Mouse (Mus musculus) hindbrain, postnatal 0 days (tissue): ENCODE data around the gene Arhgef19. TPM values are rescaled to one million over a fixed set of nuclear protein-coding genes. Genes with fewer than 3 reads are reported as not detected.

Experiments
- ATAC-seq: fragments of 200-750 bp; cut with Nextera tagmentation; 2 replicates; pipeline ENCODE4 v1.8.0; 2017; ENCODE audit warnings: mild to moderate bottlenecking, moderate TSS enrichment, moderate library complexity
- DNase-seq: peaks from one replicate; pipeline ENCODE4 v3.0.0-alpha.2; 2015; ENCODE audit warnings: low spot score
- H3K27ac ChIP-seq: fragments of 300-500 bp; sonication (generic); 2 replicates; pipeline ENCODE4 v1.5.1; 2014; ENCODE audit warnings: mild to moderate bottlenecking
- H3K27me3 ChIP-seq: fragments of 300-500 bp; sonication (generic); 2 replicates; pipeline ENCODE4 v1.6.1; 2014; ENCODE audit warnings: low read length, mixed read lengths; ENCODE audit not compliant: insufficient read depth
- H3K36me3 ChIP-seq: fragments of 300-500 bp; sonication (generic); 2 replicates; pipeline ENCODE4 v1.6.1; 2014; ENCODE audit warnings: low read length, mixed read lengths; ENCODE audit not compliant: insufficient read depth
- H3K4me1 ChIP-seq: fragments of 300-500 bp; sonication (generic); 2 replicates; pipeline ENCODE4 v1.6.1; 2014; ENCODE audit warnings: antibody characterized with exemption, low read length, mixed read lengths; ENCODE audit not compliant: insufficient read depth
- H3K4me2 ChIP-seq: fragments of 300-500 bp; sonication (generic); 2 replicates; pipeline ENCODE4 v1.6.1; 2014; ENCODE audit warnings: low read depth, mild to moderate bottlenecking, low read length, moderate library complexity, mixed read lengths
- H3K4me3 ChIP-seq: fragments of 300-500 bp; sonication (generic); 2 replicates; pipeline ENCODE4 v1.5.1; 2014; ENCODE audit warnings: low read length
- H3K9ac ChIP-seq: fragments of 300-500 bp; sonication (generic); replicated peaks from 2 replicates; pipeline ENCODE4 v1.6.1; 2014; ENCODE audit warnings: mild to moderate bottlenecking, low read length, moderate library complexity, mixed read lengths
- H3K9me3 ChIP-seq: fragments of 300-500 bp; sonication (generic); 2 replicates; pipeline ENCODE4 v1.6.1; 2016; ENCODE audit warnings: low read length, mixed read lengths
- CTCF ChIP-seq: IDR thresholded peaks from 2 replicates; pipeline ENCODE4 v1.5.1; 2016; ENCODE audit warnings: antibody characterized with exemption, control low read depth, low read depth
- WGBS: fragments of 180-500 bp; shearing (Covaris S2); extraction: QIAGEN DNeasy Blood & Tissue Kit; methylation state at CpG from one replicate; pipeline ENCODE4 v1.1.7; 2014; 5-methylcytosine and 5-hydroxymethylcytosine counted together
- polyA plus RNA-seq: library from polyadenylated mRNA; unstranded; fragments of >200 nt; fragmentation: Nextera tagmentation; extraction: Ambion mirVana; gene quantifications from 2 replicates; pipeline ENCODE4 v1.2.1, GENCODE M21; 2015
- total RNA-seq: library from RNA; depleted of rRNA; stranded (reverse); fragments of >200 nt; gene quantifications from 2 replicates; pipeline ENCODE4 v1.2.3, GENCODE M21; 2014

The Arhgef19 gene
- total and polyA plus RNA-seq, 2 experiments from 2014 or later, result 1.2 TPM

DNA sequence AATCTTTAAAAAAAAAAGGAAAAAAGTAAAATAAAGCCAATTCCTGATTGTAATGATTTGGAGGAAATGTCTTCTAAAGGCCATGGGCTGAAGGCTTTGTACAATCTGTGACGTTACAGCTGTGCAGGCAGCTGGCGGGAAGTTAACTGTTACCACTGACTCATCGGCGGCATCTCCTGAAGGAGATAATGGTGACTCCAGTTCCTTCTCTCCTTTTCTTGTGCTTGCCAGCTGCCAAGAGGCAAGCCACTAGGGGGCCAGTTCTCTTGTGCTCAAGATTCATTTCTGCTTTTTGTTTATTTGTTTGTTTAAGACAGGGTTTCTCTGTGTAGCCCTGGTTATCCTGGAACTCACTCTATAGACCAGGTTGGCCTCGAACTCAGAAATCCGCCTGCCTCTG, 29.8 kb downstream of the Arhgef19 start:
- WGBS, result 77% methylated on average over 6 of the region's 6 CpGs

DNA sequence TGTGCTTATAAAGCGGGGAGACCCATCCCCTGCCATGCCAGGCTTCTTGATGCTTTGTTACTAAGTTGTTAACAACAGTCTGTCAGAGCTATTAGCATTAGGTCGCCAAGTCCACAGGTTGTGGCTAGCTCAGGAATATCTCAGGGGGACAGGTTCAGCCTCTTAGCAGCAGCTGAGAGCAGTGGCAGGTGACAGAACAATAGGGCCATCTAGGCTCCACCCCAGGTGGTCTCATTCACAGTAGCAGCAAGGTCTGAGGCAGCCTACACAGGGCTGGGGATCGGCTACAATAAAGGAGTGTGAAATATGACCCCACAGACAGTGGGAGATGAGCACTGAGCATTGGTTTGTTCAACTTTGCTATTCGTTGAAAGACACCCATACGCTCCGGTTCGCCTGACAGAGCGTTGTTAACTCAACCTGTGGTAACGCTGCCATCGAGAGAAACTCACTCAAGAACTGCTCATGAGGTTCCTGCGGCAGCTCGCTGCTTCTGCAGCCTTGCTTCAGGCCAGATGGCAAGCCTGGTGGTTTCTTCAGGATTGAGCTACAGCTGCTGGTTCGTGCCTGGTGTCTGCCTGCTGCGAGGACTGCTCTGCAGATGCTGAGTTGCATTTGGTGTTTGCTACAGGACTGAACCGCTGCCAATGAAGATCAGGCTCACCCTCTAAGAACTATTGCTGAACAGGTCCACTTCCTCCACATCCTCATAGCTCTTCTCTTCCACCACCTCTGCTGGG, 31.1 kb downstream of the Arhgef19 start:
- Histone ChIP-seq H3K4me2 (no peak overlapping the region), H3K4me3 (no peak overlapping the region), H3K9me3 (no peaks in the 10 kb centered on the region), H3K4me1 (peaks cover 8% of the 10 kb centered on the region; the same call in 1 of the 2 replicates), H3K36me3 (no peaks in the 10 kb centered on the region), H3K27ac (no peak overlapping the region), H3K9ac (no peak overlapping the region), H3K27me3 (no peaks in the 10 kb centered on the region)
- WGBS, result 55% methylated on average over 15 of the region's 15 CpGs
- no peak for DNase-seq
- ATAC-seq, result no peak
- no peak for TF ChIP-seq CTCF

More for the DNA sequence above, 29.8 kb downstream of the Arhgef19 start:
- Histone ChIP-seq H3K36me3 (no peaks in the 10 kb centered on the region), H3K27ac (no peak overlapping the region), H3K9ac (no peak overlapping the region), H3K9me3 (no peaks in the 10 kb centered on the region), H3K27me3 (no peaks in the 10 kb centered on the region), H3K4me3 (no peak overlapping the region), H3K4me1 (no peaks in the 10 kb centered on the region), H3K4me2 (no peak overlapping the region)
- peak; percentile 33 for TF ChIP-seq CTCF
- DNase-seq (no peak), ATAC-seq (no peak)

DNA sequence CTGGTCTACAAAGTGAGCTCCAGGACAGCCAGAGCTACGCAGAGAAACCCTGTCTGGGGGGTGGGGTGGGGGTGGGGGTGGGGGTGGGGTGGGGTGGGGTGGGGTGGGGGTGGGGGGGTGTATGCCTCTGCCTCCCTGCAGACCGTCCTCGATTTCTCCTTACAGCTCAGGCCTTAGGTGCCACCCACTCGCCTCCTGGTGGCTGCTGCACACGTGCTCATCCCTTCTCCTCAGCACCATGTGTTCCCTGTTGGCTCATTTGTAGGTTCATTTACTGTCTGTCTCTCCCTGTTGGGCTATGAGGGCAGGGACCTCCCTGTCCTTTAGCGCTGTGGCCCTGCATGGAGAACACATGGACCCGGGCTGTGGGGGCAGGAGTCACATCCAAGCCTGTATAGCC, 31.9 kb downstream of the Arhgef19 start:
- no peak overlapping the region for H3K9ac ChIP-seq
- no peak for DNase-seq
- ATAC-seq, result no peak
- no peaks in the 10 kb centered on the region for H3K36me3 ChIP-seq
- H3K4me1 ChIP-seq, result peaks cover 8% of the 10 kb centered on the region; the same call in 1 of the 2 replicates
- H3K4me2 ChIP-seq, result no peak overlapping the region
- H3K9me3 ChIP-seq, result no peaks in the 10 kb centered on the region
- 87% methylated on average over 7 of the region's 7 CpGs for WGBS
- H3K27ac ChIP-seq, result no peak overlapping the region
- TF ChIP-seq CTCF, result no peak
- no peaks in the 10 kb centered on the region for H3K27me3 ChIP-seq
- no peak overlapping the region for H3K4me3 ChIP-seq

DNA sequence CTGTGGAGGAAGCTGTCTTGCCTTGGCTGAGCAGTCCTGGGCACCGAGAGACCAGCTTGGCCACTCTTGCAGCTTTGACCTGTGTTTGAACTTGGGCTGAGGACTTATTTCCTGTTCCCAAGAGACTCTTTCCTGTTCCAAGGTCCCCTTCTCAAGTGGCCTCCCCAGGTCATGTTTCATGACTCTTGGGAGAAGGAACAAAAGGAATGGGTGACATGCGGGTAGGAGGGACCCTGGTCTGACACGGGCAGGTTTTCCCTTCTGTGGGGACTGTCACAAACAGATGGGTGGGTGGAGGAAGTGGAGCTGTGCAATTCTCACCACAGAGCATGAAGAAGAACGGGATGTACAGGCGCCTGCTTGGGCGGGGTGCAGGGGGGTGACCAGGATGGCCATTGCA, 32.4 kb downstream of the Arhgef19 start:
- H3K4me1 ChIP-seq, result peaks cover 8% of the 10 kb centered on the region; the same call in 1 of the 2 replicates
- WGBS, result 87% methylated on average over 6 of the region's 6 CpGs
- no peak for ATAC-seq
- H3K36me3 ChIP-seq, result no peaks in the 10 kb centered on the region
- no peak overlapping the region for H3K27ac ChIP-seq
- H3K27me3 ChIP-seq, result no peaks in the 10 kb centered on the region
- no peak for DNase-seq
- no peak overlapping the region for H3K4me2 ChIP-seq
- no peak overlapping the region for H3K4me3 ChIP-seq
- no peak for TF ChIP-seq CTCF
- no peak overlapping the region for H3K9ac ChIP-seq
- H3K9me3 ChIP-seq, result no peaks in the 10 kb centered on the region

DNA sequence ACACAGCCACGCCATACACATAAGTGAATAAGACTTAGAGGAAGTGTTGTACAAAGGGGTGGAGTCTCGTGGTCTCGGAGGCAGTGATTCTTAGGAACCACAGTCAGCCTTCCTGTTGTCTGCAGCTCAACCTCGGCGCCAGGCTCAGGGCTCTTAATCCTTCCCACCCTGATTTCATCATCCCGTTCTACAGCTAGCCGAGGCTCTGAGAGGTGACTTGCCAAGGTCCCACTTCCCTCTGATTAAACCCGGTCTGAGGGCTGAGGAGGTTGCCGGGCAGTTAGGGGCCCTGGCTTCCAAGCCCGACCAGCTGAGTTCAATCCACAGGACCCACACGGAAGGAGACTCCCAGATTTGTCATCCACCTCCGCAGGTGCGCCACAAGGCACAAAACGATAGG, 33.6 kb downstream of the Arhgef19 start:
- no peak for ATAC-seq
- no peak overlapping the region for H3K27ac ChIP-seq
- no peak overlapping the region for H3K4me3 ChIP-seq
- no peaks in the 10 kb centered on the region for H3K9me3 ChIP-seq
- no peak for DNase-seq
- TF ChIP-seq CTCF, result no peak
- no peaks in the 10 kb centered on the region for H3K36me3 ChIP-seq
- H3K4me1 ChIP-seq, result peaks cover 8% of the 10 kb centered on the region; the same call in 1 of the 2 replicates
- 0 out of 2 replicates have a peak overlapping the region, but pooled peaks have one; percentile 9 for H3K9ac ChIP-seq
- H3K4me2 ChIP-seq, result peak overlapping the region; percentile 38; the same call in 1 of the 2 replicates
- 17% methylated on average over 14 of the region's 14 CpGs for WGBS
- no peaks in the 10 kb centered on the region for H3K27me3 ChIP-seq

DNA sequence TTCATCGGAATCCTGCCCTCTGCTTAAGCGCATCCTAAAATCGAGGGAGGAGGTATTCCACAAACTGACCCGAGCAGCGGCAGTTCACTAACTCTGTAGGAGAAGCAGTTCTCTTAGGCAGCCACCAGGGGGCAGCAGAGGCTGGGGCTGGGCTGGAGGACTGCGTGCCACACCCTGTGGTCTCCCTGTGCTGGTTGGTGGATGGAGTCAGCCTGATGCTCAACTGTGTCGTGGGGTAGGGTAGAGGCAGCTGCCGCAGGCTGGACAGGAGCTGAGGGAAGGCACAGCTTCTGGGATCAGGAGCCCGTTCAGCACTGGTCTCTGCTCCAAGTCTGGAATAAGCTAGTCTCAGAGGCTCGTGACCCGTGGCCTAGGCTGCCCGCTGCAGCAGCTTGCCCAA, 34.0 kb downstream of the Arhgef19 start:
- ATAC-seq (peak; percentile 80), DNase-seq (peak; percentile 87)
- Histone ChIP-seq H3K4me2 (peak overlapping the region; percentile 38; the same call in 1 of the 2 replicates), H3K9ac (0 out of 2 replicates have a peak overlapping the region, but pooled peaks have one; percentile 9), H3K4me1 (peaks cover 8% of the 10 kb centered on the region; the same call in 1 of the 2 replicates), H3K27ac (no peak overlapping the region), H3K36me3 (no peaks in the 10 kb centered on the region), H3K9me3 (no peaks in the 10 kb centered on the region), H3K4me3 (no peak overlapping the region), H3K27me3 (no peaks in the 10 kb centered on the region)
- 16% methylated on average over 12 of the region's 12 CpGs for WGBS
- TF ChIP-seq CTCF, result peak; percentile 100
